Mouse (Mus musculus): ENCODE data around the gene Nudt5. TPM values are rescaled to one million over a fixed set of nuclear protein-coding genes. Genes with fewer than 3 reads are reported as not detected.
"Not testable (repeated sequence)": the region's sequence is repeated elsewhere in the genome, so short reads cannot be mapped to it uniquely, and the experiment has no call there.

Gene Nudt5
- polyA plus RNA-seq (2016; fragmentation: Nextera tagmentation; extraction: Ambion mirVana): 78.0 and 84.0 TPM in 2 replicates

DNA sequence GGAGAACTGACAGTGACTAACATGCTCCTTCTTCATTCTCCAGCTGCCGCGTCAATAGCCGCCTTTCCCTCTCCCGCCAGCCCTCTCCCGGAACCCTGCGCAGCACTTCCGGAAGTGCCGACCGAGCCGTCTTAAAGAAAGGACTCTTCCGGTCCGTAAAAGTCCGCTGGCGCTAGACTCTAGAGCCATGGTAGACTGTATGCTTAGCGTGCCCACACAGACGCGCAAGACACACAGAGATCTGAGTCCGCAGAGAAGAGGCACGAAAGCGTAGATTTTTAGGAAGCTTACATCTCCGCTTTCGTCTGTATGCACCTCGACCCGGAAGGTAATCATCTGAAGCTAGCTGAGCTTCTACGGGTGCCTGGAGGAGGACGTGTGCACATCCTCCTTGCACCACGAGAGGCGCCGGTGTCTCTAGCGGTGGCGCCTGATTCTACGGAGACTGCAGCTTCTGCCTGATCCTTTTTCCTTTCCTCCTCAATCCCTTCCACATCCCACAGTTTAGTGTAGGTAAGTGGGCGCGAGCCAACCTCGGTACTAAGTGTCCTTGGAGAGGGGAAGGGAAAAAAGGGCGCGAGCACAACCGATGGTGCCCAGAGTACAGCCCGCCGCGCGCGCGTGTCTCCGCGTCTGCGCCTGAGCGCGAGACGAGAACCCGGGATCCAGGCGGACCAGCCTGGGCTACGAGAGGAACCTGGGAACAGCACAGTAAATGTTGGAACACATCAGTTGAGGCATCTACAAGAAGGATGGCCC lies at the start of gene Nudt5, which contains the start of gene Cdc123:
Gene Nudt5, plus strand, starts transcription at position 147 of the 759 bp plus-strand sequence.
Gene Cdc123, minus strand, starts transcription at position 292 of the 759 bp plus-strand sequence.
- H3K4me2 ChIP-seq (replicated peaks): peak within 1 kb of the TSS; percentile 59
- peak; percentile 94 for ATAC-seq (ENCODE audit: insufficient number of reproducible peaks, insufficient read depth, low FRiP score, low TSS enrichment)
- peaks cover 33% of the 10 kb centered on the region for H3K36me3 ChIP-seq
- H3K4me1 ChIP-seq: peaks cover 5% of the 10 kb centered on the region; the same call in 1 of the 2 replicates
- peak within 1 kb of the TSS; percentile 94 for H3K27ac ChIP-seq
- H3K9me3 ChIP-seq: no peaks in the 10 kb centered on the region
- no peaks in the 10 kb centered on the region for H3K27me3 ChIP-seq
- H3K4me3 ChIP-seq: peak within 1 kb of the TSS; percentile 75
- under 1% methylated on average over 53 of the region's 53 CpGs for WGBS
- H3K9ac ChIP-seq: peak within 1 kb of the TSS; percentile 84

DNA sequence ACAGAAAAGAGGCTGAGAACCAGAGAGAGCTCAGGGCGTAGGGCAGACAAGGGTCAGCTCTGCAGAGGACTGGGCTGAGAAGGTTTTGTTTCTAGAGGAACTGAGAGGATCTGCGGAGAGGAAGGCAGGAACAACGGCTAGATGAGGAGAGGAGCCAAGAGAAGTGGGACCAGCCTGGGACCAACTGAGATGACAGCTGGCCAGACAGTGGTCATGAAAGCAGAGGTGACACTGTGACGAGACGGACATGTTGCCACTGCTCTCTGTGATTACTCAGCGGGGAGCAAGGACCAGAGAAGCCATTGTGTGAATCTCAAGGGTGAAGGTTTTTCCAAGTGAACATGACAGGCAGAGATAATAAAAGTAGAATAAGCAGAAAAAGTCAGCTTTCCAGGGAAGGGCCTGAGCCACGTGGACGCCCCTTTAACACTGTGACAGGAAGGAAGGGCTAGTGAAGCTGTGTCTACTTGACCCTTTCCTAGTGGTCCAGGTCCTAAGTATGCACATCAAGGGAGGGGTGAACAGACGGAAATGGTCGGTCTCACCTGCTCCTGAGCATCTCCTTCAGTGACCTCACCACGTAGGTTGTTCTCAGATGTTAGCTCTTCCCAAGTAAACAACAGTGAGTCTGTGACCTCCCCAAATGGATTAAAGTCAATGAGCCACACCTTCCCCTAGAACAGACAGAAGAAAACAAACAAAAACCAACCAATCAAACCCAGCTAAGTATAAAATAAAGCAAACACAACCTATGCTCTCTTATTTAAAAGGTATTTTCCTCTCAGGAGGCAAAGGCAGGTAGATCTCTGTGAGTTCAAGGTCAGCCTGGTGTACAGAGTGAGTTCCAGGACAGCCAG lies 46.8 kb upstream of the Nudt5 start:
- H3K36me3 ChIP-seq: peaks cover 76% of the 10 kb centered on the region
- no peaks in the 10 kb centered on the region for H3K4me1 ChIP-seq
- ATAC-seq (ENCODE audit: insufficient number of reproducible peaks, insufficient read depth, low FRiP score, low TSS enrichment): no peak
- no peaks in the 10 kb centered on the region for H3K9me3 ChIP-seq
- H3K27ac ChIP-seq: no peak overlapping the region
- H3K27me3 ChIP-seq: no peaks in the 10 kb centered on the region
- WGBS: 89% methylated on average over 11 of the region's 11 CpGs
- H3K4me3 ChIP-seq: no peak overlapping the region
- no peak overlapping the region for H3K4me2 ChIP-seq (replicated peaks)
- H3K9ac ChIP-seq: no peak overlapping the region

DNA sequence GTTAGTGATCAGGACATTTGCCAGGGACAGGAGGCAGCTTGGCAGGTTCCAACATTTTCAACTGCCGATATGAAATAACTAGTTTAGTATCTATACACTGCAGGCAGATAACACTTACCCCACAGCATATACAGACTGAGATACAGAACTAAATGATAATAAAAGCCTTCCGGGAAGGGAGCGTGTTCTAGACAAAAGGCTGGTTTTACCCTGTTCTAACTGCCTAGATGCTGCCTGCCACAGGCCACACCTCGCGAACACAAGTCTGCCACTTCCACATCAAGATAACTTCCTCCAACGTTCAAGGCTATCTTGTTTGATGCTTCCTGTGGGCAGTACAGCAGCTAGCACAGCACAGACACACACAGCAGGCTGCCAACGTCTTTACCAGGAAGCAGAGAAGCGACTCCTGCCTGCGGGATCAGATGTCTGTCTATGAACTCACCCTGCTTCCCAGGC lies 43.6 kb upstream of the Nudt5 start:
- no peaks in the 10 kb centered on the region for H3K27me3 ChIP-seq
- H3K4me2 ChIP-seq (replicated peaks): no peak overlapping the region
- H3K4me1 ChIP-seq: no peaks in the 10 kb centered on the region
- no peak for ATAC-seq (ENCODE audit: insufficient number of reproducible peaks, insufficient read depth, low FRiP score, low TSS enrichment)
- 88% methylated on average over 9 of the region's 9 CpGs for WGBS
- no peaks in the 10 kb centered on the region for H3K9me3 ChIP-seq
- no peak overlapping the region for H3K4me3 ChIP-seq
- H3K9ac ChIP-seq: no peak overlapping the region
- no peak overlapping the region for H3K27ac ChIP-seq
- H3K36me3 ChIP-seq: peaks cover 76% of the 10 kb centered on the region

DNA sequence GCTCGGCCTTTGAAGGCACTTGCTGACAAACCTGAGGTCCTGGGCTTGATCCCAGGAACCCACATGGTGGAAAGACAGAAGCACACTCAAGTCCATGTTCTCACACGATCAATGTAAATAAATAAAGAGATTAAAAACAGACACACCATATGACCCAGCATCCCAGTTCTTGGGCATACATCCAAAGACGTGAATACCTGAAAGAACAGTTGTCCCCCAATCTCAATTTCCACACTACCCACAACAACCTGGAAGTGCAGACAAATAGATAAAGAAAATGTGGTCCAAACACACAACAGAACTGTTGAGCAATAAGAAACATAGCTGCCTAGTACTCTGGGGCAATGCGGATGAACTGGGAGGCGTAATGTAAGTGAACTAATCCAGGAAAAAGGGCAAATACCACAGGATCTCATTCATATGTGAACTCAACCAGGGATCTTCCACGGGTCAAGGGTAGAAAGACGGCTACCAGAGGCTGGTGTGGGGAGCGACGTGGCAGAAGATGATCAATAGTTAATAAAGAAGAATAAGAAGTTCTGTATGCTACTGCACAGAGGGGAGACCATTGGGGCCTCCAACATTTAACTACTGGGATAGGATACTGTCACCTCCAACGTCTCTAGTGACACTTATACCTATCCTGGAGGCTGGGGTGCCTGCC lies 42.8 kb upstream of the Nudt5 start:
- Histone ChIP-seq H3K4me1 (no peaks in the 10 kb centered on the region), H3K36me3 (peaks cover 68% of the 10 kb centered on the region), H3K4me3 (no peak overlapping the region), H3K4me2 (replicated peaks) (no peak overlapping the region), H3K9me3 (no peaks in the 10 kb centered on the region), H3K9ac (no peak overlapping the region), H3K27me3 (no peaks in the 10 kb centered on the region), H3K27ac (no peak overlapping the region)
- ATAC-seq (ENCODE audit: insufficient number of reproducible peaks, insufficient read depth, low FRiP score, low TSS enrichment): no peak
- WGBS: 86% methylated on average over 10 of the region's 10 CpGs

DNA sequence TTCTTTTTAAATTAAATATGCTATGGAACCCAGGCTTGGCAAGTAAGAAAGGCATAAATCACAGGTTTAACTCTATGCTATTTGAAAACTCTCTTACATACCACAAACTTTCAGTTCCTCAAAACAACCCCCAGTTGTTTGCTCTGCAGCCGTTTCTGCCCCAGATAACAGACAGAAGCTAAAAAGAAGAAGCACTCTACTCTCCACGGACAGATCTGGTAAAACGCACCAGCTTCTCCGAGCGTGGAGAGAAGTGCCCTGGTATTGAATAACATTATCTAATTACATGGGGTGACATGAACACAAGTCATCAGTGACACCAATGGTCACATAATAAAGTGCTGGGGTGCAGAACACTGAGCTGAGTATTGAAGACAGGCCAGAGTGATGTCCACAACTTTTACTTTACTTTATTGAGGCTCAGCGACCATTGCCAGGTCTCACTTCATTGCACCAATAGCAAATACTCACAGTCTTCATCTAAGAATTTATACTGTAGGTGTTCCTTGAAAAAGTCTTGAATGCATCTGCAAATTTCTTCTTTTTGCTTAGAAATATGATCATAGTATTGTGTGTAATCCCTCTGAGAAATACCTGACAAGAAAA lies 40.3 kb upstream of the Nudt5 start:
- WGBS: 87% methylated on average over 6 of the region's 6 CpGs
- H3K9ac ChIP-seq: no peak overlapping the region
- no peak overlapping the region for H3K4me2 ChIP-seq (replicated peaks)
- no peaks in the 10 kb centered on the region for H3K27me3 ChIP-seq
- peaks cover 55% of the 10 kb centered on the region for H3K36me3 ChIP-seq
- ATAC-seq (ENCODE audit: insufficient number of reproducible peaks, insufficient read depth, low FRiP score, low TSS enrichment): no peak
- no peak overlapping the region for H3K4me3 ChIP-seq
- no peak overlapping the region for H3K27ac ChIP-seq
- H3K9me3 ChIP-seq: no peaks in the 10 kb centered on the region
- H3K4me1 ChIP-seq: no peaks in the 10 kb centered on the region

DNA sequence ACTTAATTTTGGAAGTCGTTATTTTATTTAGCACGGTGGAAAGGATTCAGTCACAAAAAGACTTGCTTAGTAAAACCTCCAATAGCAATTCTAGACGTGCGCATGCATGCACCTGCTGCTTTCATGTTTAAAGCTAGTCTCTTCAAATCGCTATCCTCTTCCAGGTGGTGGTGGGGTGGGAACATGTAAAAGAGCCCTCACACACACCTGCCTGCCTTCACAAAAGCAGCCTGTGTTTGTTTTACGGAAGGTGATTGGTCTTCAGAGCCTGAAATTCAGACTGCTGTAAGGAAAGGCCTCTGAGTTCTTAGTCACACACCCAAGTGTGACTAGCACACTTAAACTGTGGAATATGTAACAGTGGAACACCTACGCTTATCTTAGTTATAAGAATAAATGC lies 39.6 kb upstream of the Nudt5 start:
- no peaks in the 10 kb centered on the region for H3K9me3 ChIP-seq
- no peak for ATAC-seq (ENCODE audit: insufficient number of reproducible peaks, insufficient read depth, low FRiP score, low TSS enrichment)
- H3K9ac ChIP-seq: no peak overlapping the region
- WGBS: 92% methylated on average over 7 of the region's 7 CpGs
- no peaks in the 10 kb centered on the region for H3K4me1 ChIP-seq
- peaks cover 55% of the 10 kb centered on the region for H3K36me3 ChIP-seq
- no peaks in the 10 kb centered on the region for H3K27me3 ChIP-seq
- no peak overlapping the region for H3K4me2 ChIP-seq (replicated peaks)
- H3K4me3 ChIP-seq: no peak overlapping the region
- no peak overlapping the region for H3K27ac ChIP-seq

DNA sequence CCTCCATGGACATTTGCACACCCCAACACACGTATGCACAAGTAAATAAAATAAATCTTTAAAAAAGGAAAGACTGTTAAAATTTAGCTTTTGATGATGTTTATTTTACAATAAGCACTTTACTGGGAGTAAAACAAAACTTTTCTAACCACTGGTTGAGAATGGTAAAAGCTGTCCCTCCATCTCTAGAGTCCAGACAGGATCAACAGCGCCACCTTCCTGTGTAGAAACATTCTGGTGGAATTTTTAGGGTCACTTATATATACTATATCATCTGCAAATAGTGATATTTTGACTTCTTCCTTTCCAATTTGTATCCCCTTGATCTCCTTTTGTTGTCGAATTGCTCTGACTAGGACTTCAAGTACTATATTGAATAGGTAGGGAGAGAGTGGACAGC lies 38.6 kb upstream of the Nudt5 start:
- not testable (repeated sequence) for H3K27me3 ChIP-seq; H3K9ac ChIP-seq; H3K27ac ChIP-seq; H3K9me3 ChIP-seq; ATAC-seq (ENCODE audit: insufficient number of reproducible peaks, insufficient read depth, low FRiP score, low TSS enrichment); H3K4me3 ChIP-seq; H3K4me1 ChIP-seq; H3K4me2 ChIP-seq (replicated peaks)
- H3K36me3 ChIP-seq: peaks cover 54% of the 10 kb centered on the region
- 76% methylated on average over 3 of the region's 3 CpGs for WGBS

DNA sequence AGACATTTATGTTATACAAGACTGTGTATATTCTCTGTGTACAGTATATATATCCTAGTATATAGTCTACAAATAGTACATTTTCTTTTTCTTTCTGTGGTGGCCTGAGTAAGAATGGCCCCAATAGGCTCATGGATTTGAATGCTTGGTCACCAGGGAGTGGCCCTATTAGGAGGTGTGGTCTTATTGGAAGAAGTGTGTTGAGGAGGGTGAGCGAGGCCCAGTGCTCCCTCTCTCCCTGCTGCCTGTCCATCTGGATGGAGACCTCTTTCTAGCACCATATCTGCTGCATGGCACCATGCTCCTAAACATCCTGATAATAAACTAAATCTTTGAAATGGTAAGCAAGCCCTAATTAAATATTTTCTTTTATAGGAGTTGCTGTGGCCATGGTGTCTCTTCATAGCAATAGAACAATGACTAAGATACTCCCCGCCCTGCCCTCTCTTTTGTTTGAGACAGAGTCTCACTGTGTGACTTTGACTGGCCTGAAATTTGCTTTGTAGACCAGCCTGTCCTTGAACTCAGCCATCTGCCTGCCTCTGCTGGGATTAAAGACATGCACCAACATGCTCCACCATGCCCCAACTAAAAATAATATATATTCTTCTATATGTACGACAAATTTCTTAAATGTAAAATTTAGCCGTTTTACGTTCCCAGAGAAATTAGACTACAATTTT lies 34.6 kb upstream of the Nudt5 start:
- no peaks in the 10 kb centered on the region for H3K27me3 ChIP-seq
- H3K27ac ChIP-seq: no peak overlapping the region
- WGBS: 94% methylated on average over 5 of the region's 5 CpGs
- H3K9me3 ChIP-seq: no peaks in the 10 kb centered on the region
- H3K4me2 ChIP-seq (replicated peaks): no peak overlapping the region
- H3K9ac ChIP-seq: no peak overlapping the region
- H3K4me1 ChIP-seq: no peaks in the 10 kb centered on the region
- H3K36me3 ChIP-seq: peaks cover 49% of the 10 kb centered on the region
- H3K4me3 ChIP-seq: no peak overlapping the region
- ATAC-seq (ENCODE audit: insufficient number of reproducible peaks, insufficient read depth, low FRiP score, low TSS enrichment): no peak

DNA sequence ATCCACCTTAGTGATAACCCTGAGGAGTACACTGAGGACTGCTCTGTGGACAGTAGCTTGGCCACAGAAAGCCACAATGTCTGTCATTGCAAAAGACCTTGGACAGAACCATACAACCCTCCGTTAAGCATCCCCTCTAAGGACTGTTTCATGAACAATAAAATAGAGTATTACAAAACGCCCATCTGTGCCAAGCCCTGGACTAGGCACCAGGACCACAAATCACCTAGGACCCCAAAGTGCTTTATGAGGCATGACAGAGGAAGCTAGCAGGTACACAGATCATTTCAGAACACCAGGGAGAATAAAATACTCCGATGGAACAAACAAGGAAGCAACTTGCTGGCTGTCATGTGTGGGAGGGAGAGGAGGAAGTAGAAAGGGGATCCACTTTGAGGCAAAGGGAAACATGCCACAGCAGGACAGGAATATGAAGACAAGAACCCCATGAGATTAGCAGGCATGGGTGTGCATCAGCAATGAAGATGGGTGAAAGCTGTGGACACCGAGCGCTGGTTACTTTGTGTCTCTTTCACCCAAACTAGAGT lies 33.5 kb upstream of the Nudt5 start:
- ATAC-seq (ENCODE audit: insufficient number of reproducible peaks, insufficient read depth, low FRiP score, low TSS enrichment): no peak
- H3K36me3 ChIP-seq: peaks cover 48% of the 10 kb centered on the region

DNA sequence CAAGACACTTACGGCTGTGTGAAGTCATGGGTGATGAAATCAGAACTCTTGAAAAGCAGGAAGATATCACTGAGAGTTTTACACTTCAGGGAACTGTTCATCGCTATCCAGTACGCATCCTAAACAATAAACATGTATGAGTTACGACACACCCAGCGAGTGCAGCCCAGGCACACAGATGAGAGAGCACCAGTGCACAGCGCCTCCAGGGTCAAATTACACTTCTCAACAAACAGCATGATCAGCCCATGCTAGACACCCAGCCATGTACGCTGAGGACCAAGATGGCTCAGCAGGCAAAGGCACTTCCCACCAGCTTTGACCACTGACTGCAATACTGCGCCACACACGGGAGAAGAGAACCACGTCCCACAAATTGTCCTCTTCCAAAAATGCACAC lies 23.6 kb upstream of the Nudt5 start:
- no peak overlapping the region for H3K9ac ChIP-seq
- WGBS: 89% methylated on average over 10 of the region's 10 CpGs

More for the DNA sequence above, 33.5 kb upstream of the Nudt5 start:
- Histone ChIP-seq H3K4me2 (replicated peaks) (no peak overlapping the region), H3K4me1 (no peaks in the 10 kb centered on the region), H3K27ac (no peak overlapping the region), H3K4me3 (no peak overlapping the region), H3K27me3 (no peaks in the 10 kb centered on the region), H3K9ac (no peak overlapping the region), H3K9me3 (no peaks in the 10 kb centered on the region)
- WGBS: 95% methylated on average over 5 of the region's 5 CpGs

More for the DNA sequence above, 23.6 kb upstream of the Nudt5 start:
- no peaks in the 10 kb centered on the region for H3K4me1 ChIP-seq
- peaks cover 61% of the 10 kb centered on the region for H3K36me3 ChIP-seq
- H3K4me3 ChIP-seq: no peak overlapping the region
- no peak for ATAC-seq (ENCODE audit: insufficient number of reproducible peaks, insufficient read depth, low FRiP score, low TSS enrichment)
- no peaks in the 10 kb centered on the region for H3K9me3 ChIP-seq
- no peak overlapping the region for H3K4me2 ChIP-seq (replicated peaks)
- H3K27ac ChIP-seq: no peak overlapping the region
- no peaks in the 10 kb centered on the region for H3K27me3 ChIP-seq

All from embryonic facial prominence, embryonic 12.5 days (tissue).